Mouse (Mus musculus) heart, adult 2 months (tissue): ENCODE data around the gene Copz2. TPM values are rescaled to one million over a fixed set of nuclear protein-coding genes. Genes with fewer than 3 reads are reported as not detected.

ENCODE experiments used
- DNase-seq, 2 experiments: peaks; one replicate each; pipeline ENCODE4 v3.0.0; 2021
- H3K27ac ChIP-seq: fragments of 200-600 bp; 2 replicates; pipeline ENCODE4 v1.8.1; 2022
- H3K27me3 ChIP-seq: fragments of 200-500 bp; 2 replicates; pipeline ENCODE4 v1.6.1; 2012; ENCODE audit warnings: mild to moderate bottlenecking, low read length, inconsistent platforms, mixed read lengths; ENCODE audit not compliant: control insufficient read depth, insufficient read depth
- H3K36me3 ChIP-seq: fragments of 200-500 bp; 2 replicates; pipeline ENCODE4 v1.6.1; 2012; ENCODE audit warnings: low read length, inconsistent platforms; ENCODE audit not compliant: control insufficient read depth, insufficient read depth
- H3K4me1 ChIP-seq: fragments of 200-500 bp; 2 replicates; pipeline ENCODE4 v1.6.1; 2011; ENCODE audit warnings: low read length; ENCODE audit not compliant: control insufficient read depth, insufficient read depth
- H3K4me3 ChIP-seq: fragments of 200-600 bp; 2 replicates; pipeline ENCODE4 v1.8.1; 2022
- H3K79me2 ChIP-seq: fragments of 200-500 bp; replicated peaks from 2 replicates; pipeline ENCODE4 v1.6.1; 2012; ENCODE audit warnings: mild to moderate bottlenecking, inconsistent platforms, low read length, moderate library complexity, mixed read lengths; ENCODE audit not compliant: control insufficient read depth, insufficient read depth
- H3K9ac ChIP-seq: fragments of 200-500 bp; 2 replicates; pipeline ENCODE4 v1.6.1; 2012; ENCODE audit warnings: low read depth, mild to moderate bottlenecking, control low read depth, inconsistent platforms, low read length, mixed read lengths
- CTCF ChIP-seq: fragments of 200-600 bp; IDR thresholded peaks from 2 replicates; pipeline ENCODE4 v1.8.1; 2022; ENCODE audit warnings: antibody characterized with exemption, mild to moderate bottlenecking, moderate library complexity
- EP300 ChIP-seq: fragments of 200-500 bp; IDR thresholded peaks from 2 replicates; pipeline ENCODE4 v1.6.1; 2011; ENCODE audit warnings: low read depth, low read length, control low read depth; ENCODE audit not compliant: insufficient read depth
- POLR2A ChIP-seq: fragments of 200-500 bp; IDR thresholded peaks from 2 replicates; pipeline ENCODE4 v1.6.1; 2011; ENCODE audit warnings: mild to moderate bottlenecking, low read depth, low read length, control low read depth; ENCODE audit not compliant: insufficient read depth
- WGBS: fragments of 180-500 bp; shearing (Covaris S2); methylation state at CpG from one replicate; pipeline ENCODE4 v1.1.7; 2018; 5-methylcytosine and 5-hydroxymethylcytosine counted together
- intact Hi-C: fragments of 180-260 bp; cut with DNase I; formaldehyde crosslinking; loops from one replicate; pipeline ENCODE4 v1.15.1; 2025
- polyA plus RNA-seq: library from polyadenylated mRNA; depleted of rRNA; stranded (reverse); fragments of >200 nt; gene quantifications from 2 replicates; pipeline ENCODE4 v1.2.3, GENCODE M21; 2012
- total RNA-seq, 2 experiments: library from RNA; stranded (reverse); gene quantifications; 2 replicates each; pipeline ENCODE4 v1.2.3; 2021

The Copz2 gene
- total and polyA plus RNA-seq, 3 experiments, result 35.0 to 55.0 (median 36.9) TPM

DNA sequence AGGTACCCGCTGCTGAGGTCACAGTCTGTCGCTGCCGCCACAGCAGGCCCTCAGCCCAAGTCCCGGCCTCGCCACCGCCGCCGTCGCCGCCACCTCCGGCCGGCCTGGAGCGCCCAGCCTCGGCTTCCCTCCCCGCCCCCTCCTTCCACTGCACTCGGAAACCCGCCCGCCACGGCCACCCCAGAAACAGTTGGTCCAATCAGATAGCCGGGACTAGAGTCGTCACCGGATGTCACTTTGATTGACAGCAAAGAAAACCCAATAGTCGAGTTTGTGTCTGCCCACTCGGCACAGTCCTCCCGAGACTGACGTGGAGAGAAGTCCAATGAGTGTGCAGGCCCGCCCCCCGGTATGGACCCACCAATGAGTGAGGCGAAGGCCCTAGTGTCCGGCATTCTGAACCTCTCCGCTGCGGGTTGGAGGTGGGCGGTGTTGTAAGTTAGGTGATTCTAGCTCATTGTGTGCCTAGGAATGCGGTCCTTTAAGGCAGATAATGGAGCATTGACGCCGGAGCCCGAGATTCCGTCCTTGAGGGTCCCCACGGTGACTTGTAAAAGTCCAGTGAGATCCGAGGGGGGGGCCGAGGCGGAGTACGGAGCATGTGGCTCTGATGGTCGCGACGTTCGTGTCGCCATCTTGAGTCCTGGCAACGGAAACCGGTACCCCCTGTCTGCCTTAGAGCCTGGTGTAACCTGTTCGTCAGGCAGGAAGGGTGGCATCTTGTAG is 19.7 kb upstream of the Copz2 start, which contains the start of gene Nfe2l1:
Gene Nfe2l1 (minus strand): TSS at position 156 of the 726 bp plus-strand sequence.
- peak; percentile 96 to 99 for DNase-seq
- Histone ChIP-seq H3K4me3 (peak within 1 kb of the TSS; percentile 83), H3K4me1 (peaks cover 14% of the 10 kb centered on the region), H3K79me2 (peaks cover 5% of the 10 kb centered on the region; the same call in 1 of the 2 replicates), H3K27me3 (no peaks in the 10 kb centered on the region), H3K36me3 (peaks cover 7% of the 10 kb centered on the region), H3K27ac (peak within 1 kb of the TSS; percentile 99), H3K9ac (peak within 1 kb of the TSS; percentile 95)
- TF ChIP-seq POLR2A, result peak; percentile 80
- no peak for TF ChIP-seq EP300
- WGBS, result under 1% methylated on average over 50 of the region's 51 CpGs
- intact Hi-C loops, result loop anchor here (1.0 to 5.0 kb wide), 2 partner anchors 30 to 137 kb away; no protein-coding TSS in a partner anchor

DNA sequence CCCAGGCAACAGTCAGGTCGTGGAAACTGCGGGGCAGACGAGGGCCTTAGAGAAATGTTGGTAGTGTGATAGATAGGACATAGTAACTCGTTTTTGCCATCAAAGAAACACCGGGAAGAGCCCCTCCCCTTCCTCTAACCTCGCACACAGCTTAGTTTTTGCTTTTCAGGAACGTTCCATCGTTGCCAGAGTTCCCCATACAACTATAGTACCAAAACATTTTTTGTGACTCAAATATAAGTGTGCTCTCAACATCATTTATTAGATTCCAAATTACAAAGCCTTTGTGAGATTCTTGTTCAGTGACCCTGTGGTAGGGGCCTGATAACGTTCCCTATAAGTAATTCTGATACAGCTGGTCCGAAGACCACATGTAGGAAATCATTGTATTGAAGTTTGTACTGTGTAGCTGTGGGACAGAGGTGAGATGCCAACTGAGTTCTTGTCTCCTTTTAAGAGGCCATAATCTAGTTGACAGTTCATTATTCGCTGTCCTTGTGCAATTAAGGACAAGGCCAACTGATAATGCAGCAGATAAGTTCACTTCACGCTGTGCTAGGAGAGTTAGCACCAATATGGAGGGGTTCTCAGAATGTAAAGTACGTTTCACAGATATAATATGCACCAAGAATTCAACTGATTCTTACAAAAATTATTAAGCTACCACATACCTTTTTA is 19.0 kb upstream of the Copz2 start:
- Histone ChIP-seq H3K79me2 (peaks cover 5% of the 10 kb centered on the region; the same call in 1 of the 2 replicates), H3K9ac (peak overlapping the region; percentile 53), H3K36me3 (peaks cover 7% of the 10 kb centered on the region), H3K4me3 (peak overlapping the region; percentile 74), H3K27ac (peak overlapping the region; percentile 95), H3K4me1 (peaks cover 9% of the 10 kb centered on the region), H3K27me3 (no peaks in the 10 kb centered on the region)
- no peak for DNase-seq
- WGBS, result 13% methylated on average over 13 of the region's 13 CpGs
- intact Hi-C loops, result loop anchor here (1.0 kb wide), 1 partner anchor 30 kb away; no protein-coding TSS in a partner anchor
- TF ChIP-seq CTCF, result no peak
- TF ChIP-seq POLR2A, result no peak
- TF ChIP-seq EP300, result no peak

DNA sequence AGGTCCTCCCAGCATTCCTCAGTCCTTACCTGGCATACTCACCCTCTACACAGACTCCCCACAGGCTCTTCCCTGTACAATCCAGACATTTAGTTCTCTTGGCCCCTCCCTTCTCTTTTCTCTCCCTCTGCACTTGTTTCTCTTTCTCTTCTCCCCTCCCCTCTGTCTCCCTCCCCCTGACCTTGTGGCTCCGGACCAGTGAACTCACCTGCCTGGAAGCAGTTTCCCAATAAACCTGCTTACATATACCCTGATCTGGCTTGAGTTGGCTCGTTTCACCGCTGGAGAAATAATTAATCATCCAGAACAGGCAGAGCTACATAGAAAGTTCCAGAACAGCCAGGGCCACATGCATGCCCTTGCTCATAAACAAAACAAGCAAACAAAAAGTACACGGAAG is 18.2 kb upstream of the Copz2 start:
- whole genome bisulfite sequencing, result 83% methylated on average over 4 of the region's 4 CpGs
- no peak overlapping the region for H3K4me3 ChIP-seq
- no peak overlapping the region for H3K27ac ChIP-seq
- no peaks in the 10 kb centered on the region for H3K27me3 ChIP-seq
- TF ChIP-seq CTCF (no peak), POLR2A (no peak), EP300 (no peak)
- H3K4me1 ChIP-seq, result peaks cover 3% of the 10 kb centered on the region; the same call in 1 of the 2 replicates
- peaks cover 7% of the 10 kb centered on the region for H3K36me3 ChIP-seq
- intact Hi-C loops, result no loop called here
- no peak for DNase-seq
- no peak overlapping the region for H3K9ac ChIP-seq
- H3K79me2 ChIP-seq, result peaks cover 3% of the 10 kb centered on the region; the same call in 1 of the 2 replicates

DNA sequence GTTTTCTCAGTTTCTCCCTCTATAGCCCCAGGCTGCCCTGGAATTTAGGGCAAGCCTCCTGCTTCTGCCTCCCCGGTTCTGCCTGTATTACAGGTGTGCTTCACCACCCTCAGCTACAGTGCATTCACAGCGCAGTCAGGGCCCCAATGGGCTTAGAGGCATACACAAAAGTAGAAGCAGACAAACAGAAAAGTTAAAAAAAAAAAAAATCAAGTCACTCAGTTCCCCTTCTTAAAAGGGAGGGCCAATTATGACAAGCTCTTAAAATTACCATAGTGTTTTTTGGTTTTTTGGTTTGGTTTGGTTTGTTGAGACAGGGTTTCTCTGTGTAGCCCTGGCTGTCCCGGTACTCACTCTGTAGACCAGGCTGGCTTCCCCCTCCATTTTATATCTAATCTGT is 17.1 kb upstream of the Copz2 start:
- TF ChIP-seq CTCF, result no peak
- TF ChIP-seq EP300, result no peak
- TF ChIP-seq POLR2A, result no peak
- intact Hi-C loops, result no loop called here
- Histone ChIP-seq H3K27me3 (no peaks in the 10 kb centered on the region), H3K27ac (no peak overlapping the region), H3K79me2 (no peaks in the 10 kb centered on the region), H3K9ac (no peak overlapping the region), H3K36me3 (0 out of 2 replicates have a peak, but pooled peaks cover under 1% of the 10 kb centered on the region), H3K4me1 (peaks cover 3% of the 10 kb centered on the region; the same call in 1 of the 2 replicates), H3K4me3 (no peak overlapping the region)
- no peak for DNase-seq
- 88% methylated on average over 3 of the region's 3 CpGs for WGBS

DNA sequence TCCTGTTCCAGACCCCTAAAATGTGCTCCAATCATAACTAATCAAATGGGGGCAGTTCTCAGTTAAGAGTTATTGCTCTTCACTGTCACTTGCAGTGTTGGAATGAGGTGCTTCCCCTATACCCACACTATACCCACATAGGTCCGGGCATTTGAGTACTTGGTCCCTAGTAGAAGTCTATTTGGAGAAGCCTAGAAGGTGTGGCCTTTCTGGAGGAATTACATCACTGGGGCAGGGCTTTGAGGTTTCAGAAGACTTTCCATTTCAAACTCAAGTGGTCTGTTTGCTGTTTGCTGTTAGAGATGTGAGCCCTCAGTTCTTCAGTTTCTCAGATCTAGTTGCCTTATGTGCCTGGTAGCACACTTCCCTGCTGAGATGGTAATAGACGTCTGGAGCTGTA is 16.7 kb upstream of the Copz2 start:
- no peak for TF ChIP-seq EP300
- DNase-seq, result no peak
- H3K27me3 ChIP-seq, result no peaks in the 10 kb centered on the region
- H3K4me1 ChIP-seq, result no peaks in the 10 kb centered on the region; the same call in 1 of the 2 replicates
- no peaks in the 10 kb centered on the region for H3K79me2 ChIP-seq
- WGBS, result 53% methylated on average over 2 of the region's 2 CpGs
- H3K36me3 ChIP-seq, result no peaks in the 10 kb centered on the region
- no peak overlapping the region for H3K9ac ChIP-seq
- intact Hi-C loops, result no loop called here
- H3K4me3 ChIP-seq, result no peak overlapping the region
- no peak overlapping the region for H3K27ac ChIP-seq

GRCm38 (mm10) chr11:96834127-96834526 is 15.5 kb upstream of the Copz2 start:
- no peak overlapping the region for H3K27ac ChIP-seq
- no peaks in the 10 kb centered on the region for H3K79me2 ChIP-seq
- intact Hi-C loops, result no loop called here
- no peaks in the 10 kb centered on the region for H3K36me3 ChIP-seq
- 84% methylated on average over 1 of the region's 1 CpGs for WGBS
- DNase-seq, result no peak
- H3K4me1 ChIP-seq, result no peaks in the 10 kb centered on the region; the same call in 1 of the 2 replicates
- no peak overlapping the region for H3K9ac ChIP-seq
- H3K4me3 ChIP-seq, result no peak overlapping the region
- no peaks in the 10 kb centered on the region for H3K27me3 ChIP-seq
- no peak for TF ChIP-seq EP300
- TF ChIP-seq CTCF, result no peak
- no peak for TF ChIP-seq POLR2A
